9 mouse cellular contexts compared by ENCODE assay signal in the genomic region with DNA sequence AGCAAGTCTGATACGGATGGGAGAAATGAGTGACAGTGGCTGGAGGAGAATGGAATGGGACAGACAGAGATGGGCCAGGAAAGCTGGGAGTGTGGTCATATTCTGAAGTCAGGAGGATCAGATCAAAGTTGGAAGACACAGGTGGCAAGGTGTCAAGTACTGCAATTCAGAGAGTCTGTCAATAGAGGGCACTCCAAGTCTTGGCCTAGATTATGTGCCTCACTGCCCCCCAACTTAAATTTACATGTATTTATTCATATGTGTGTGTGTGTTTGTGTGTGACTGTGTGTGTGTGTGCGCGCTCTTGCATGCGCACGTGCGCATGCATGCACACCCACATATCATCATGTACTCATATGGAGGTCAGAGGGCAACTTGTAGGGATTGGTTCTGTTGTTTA.
DNase-seq lines count a peak whose midpoint lies in the region; ATAC-seq and TF ChIP-seq lines count a peak whose summit lies in the region.
"Had no signal": no experiment of that assay in that cellular context is flagged by ENCODE, and none has a peak within 500 bp of the region (broad histone marks: within the 10 kb centered on the region; RNA-seq: fewer than 3 reads in every experiment).

No protein-coding gene starts in this region.

- no peak overlapping the region for H3K9ac ChIP-seq in embryonic facial prominence, embryonic 15.5 days
- H3K9ac ChIP-seq in intestine, embryonic 16.5 days (ENCODE audit: low read depth, low read length): no peak overlapping the region
- H3K9ac ChIP-seq in limb, embryonic 11.5 days (ENCODE audit: low read length): no peak overlapping the region
- H3K9ac ChIP-seq: hindbrain, embryonic 15.5 days had no signal

- H3K27me3 ChIP-seq in testis, adult 2 months (ENCODE audit: control insufficient read depth, insufficient read depth, low read length): no peaks in the 10 kb centered on the region
- no peaks in the 10 kb centered on the region for H3K27me3 ChIP-seq in embryonic facial prominence, embryonic 15.5 days
- H3K27me3 ChIP-seq in intestine, embryonic 16.5 days (replicated peaks; ENCODE audit: control insufficient read depth, insufficient read depth, low read length): no peaks in the 10 kb centered on the region
- H3K27me3 ChIP-seq in limb, embryonic 11.5 days (ENCODE audit: control insufficient read depth, insufficient read depth, low read length): no peaks in the 10 kb centered on the region
- H3K27me3 ChIP-seq: hindbrain, embryonic 15.5 days had no signal

- H3K9me3 ChIP-seq in embryonic facial prominence, embryonic 15.5 days (replicated peaks): no peaks in the 10 kb centered on the region
- no peaks in the 10 kb centered on the region for H3K9me3 ChIP-seq in intestine, embryonic 16.5 days (ENCODE audit: control insufficient read depth, low read length)
- H3K9me3 ChIP-seq in limb, embryonic 11.5 days (ENCODE audit: control insufficient read depth, low read length): no peaks in the 10 kb centered on the region
- H3K9me3 ChIP-seq: hindbrain, embryonic 15.5 days had no signal

- no peak for ATAC-seq in embryonic facial prominence, embryonic 15.5 days (ENCODE audit: insufficient number of reproducible peaks, low FRiP score, low TSS enrichment, low read depth)
- peak; percentile 55 for ATAC-seq in intestine, embryonic 16.5 days
- ATAC-seq in limb, embryonic 11.5 days (ENCODE audit: insufficient number of reproducible peaks, low FRiP score, low TSS enrichment, low read depth): no peak

- 67% methylated on average over 6 of the region's 6 CpGs for WGBS in bone marrow, adult 2 months
- WGBS in embryonic facial prominence, embryonic 15.5 days: 49% methylated on average over 6 of the region's 6 CpGs
- WGBS in intestine, embryonic 16.5 days: 61% methylated on average over 6 of the region's 6 CpGs
- 50% methylated on average over 6 of the region's 6 CpGs for WGBS in limb, embryonic 11.5 days

- TF ChIP-seq CTCF in testis, adult 2 months (IDR thresholded peaks at IDR 0.05; ENCODE audit: control insufficient read depth, insufficient read depth, insufficient replicate concordance, low read depth, low read length): 0 out of 2 replicates have a peak, but pooled peaks have one; percentile 5
- TF ChIP-seq CTCF in bone marrow, adult 2 months (IDR thresholded peaks at IDR 0.05; ENCODE audit: control insufficient read depth, insufficient read depth, low read length): peak; percentile 26; the same call in 1 of the 2 replicates

- TF ChIP-seq POLR2A in testis, adult 2 months (IDR thresholded peaks at IDR 0.05; ENCODE audit: control insufficient read depth, low read depth, low read length): no peak
- TF ChIP-seq POLR2A in bone marrow, adult 2 months (IDR thresholded peaks at IDR 0.05; ENCODE audit: borderline replicate concordance, control insufficient read depth, low read depth, low read length): no peak

- no peak for DNase-seq in testis, postnatal 10 days (ENCODE audit: low spot score)
- DNase-seq in limb, embryonic 11.5 days (ENCODE audit: low spot score): peak; percentile 27
- DNase-seq in retina, embryonic 14.5 days (ENCODE audit: low spot score): peak; percentile 69
- DNase-seq in urinary bladder, postnatal 25 days (ENCODE audit: low spot score): no peak

- no peak overlapping the region for H3K27ac ChIP-seq in testis, adult 2 months (ENCODE audit: control insufficient read depth, insufficient read depth, low read depth, low read length)
- no peak overlapping the region for H3K27ac ChIP-seq in bone marrow, adult 2 months (ENCODE audit: control insufficient read depth, insufficient read depth, low read depth, low read length, poor library complexity)
- peak overlapping the region; percentile 55 for H3K27ac ChIP-seq in embryonic facial prominence, embryonic 15.5 days (replicated peaks)
- no peak overlapping the region for H3K27ac ChIP-seq in intestine, embryonic 16.5 days (ENCODE audit: low read length)
- no peak overlapping the region for H3K27ac ChIP-seq in limb, embryonic 11.5 days (replicated peaks; ENCODE audit: low read depth, low read length)
- H3K27ac ChIP-seq: hindbrain, embryonic 15.5 days had no signal

- H3K4me2 ChIP-seq in embryonic facial prominence, embryonic 15.5 days (replicated peaks): no peak overlapping the region
- no peak overlapping the region for H3K4me2 ChIP-seq in intestine, embryonic 16.5 days (ENCODE audit: low read depth, low read length)
- H3K4me2 ChIP-seq in limb, embryonic 11.5 days (ENCODE audit: low read depth, severe bottlenecking): no peak overlapping the region
- H3K4me2 ChIP-seq: hindbrain, embryonic 15.5 days had no signal

- H3K4me3 ChIP-seq in testis, adult 2 months (ENCODE audit: control insufficient read depth, low read depth, low read length): no peak overlapping the region
- no peak overlapping the region for H3K4me3 ChIP-seq in bone marrow, adult 2 months (replicated peaks; ENCODE audit: control insufficient read depth, low read depth, low read length)
- no peak overlapping the region for H3K4me3 ChIP-seq in embryonic facial prominence, embryonic 15.5 days (replicated peaks)
- H3K4me3 ChIP-seq in intestine, embryonic 16.5 days (ENCODE audit: low read length): no peak overlapping the region
- H3K4me3 ChIP-seq in limb, embryonic 11.5 days (ENCODE audit: low read depth, low read length): no peak overlapping the region
- H3K4me3 ChIP-seq: hindbrain, embryonic 15.5 days had no signal

- no peaks in the 10 kb centered on the region for H3K36me3 ChIP-seq in testis, adult 2 months (ENCODE audit: control insufficient read depth, insufficient read depth, low read length)
- H3K36me3 ChIP-seq in embryonic facial prominence, embryonic 15.5 days: no peaks in the 10 kb centered on the region
- H3K36me3 ChIP-seq in intestine, embryonic 16.5 days (ENCODE audit: control insufficient read depth, insufficient read depth, low read length): no peaks in the 10 kb centered on the region
- H3K36me3 ChIP-seq in limb, embryonic 11.5 days (ENCODE audit: control insufficient read depth, insufficient read depth, low read length): no peaks in the 10 kb centered on the region
- H3K36me3 ChIP-seq: hindbrain, embryonic 15.5 days had no signal

- H3K4me1 ChIP-seq in testis, adult 2 months (ENCODE audit: control insufficient read depth, insufficient read depth, low read length): no peaks in the 10 kb centered on the region
- H3K4me1 ChIP-seq in bone marrow, adult 2 months (ENCODE audit: control insufficient read depth, insufficient read depth, low read length): no peaks in the 10 kb centered on the region
- no peaks in the 10 kb centered on the region for H3K4me1 ChIP-seq in embryonic facial prominence, embryonic 15.5 days
- H3K4me1 ChIP-seq in intestine, embryonic 16.5 days (ENCODE audit: control insufficient read depth, insufficient read depth, low read length): no peaks in the 10 kb centered on the region
- H3K4me1 ChIP-seq in limb, embryonic 11.5 days (ENCODE audit: control insufficient read depth, insufficient read depth, low read length): no peaks in the 10 kb centered on the region
- H3K4me1 ChIP-seq: hindbrain, embryonic 15.5 days had no signal

Comparison
In these comparisons a context has a peak if more than half of its experiments do, and no peak if none do; other contexts are left out.
1. DNase-seq: peak in limb, embryonic 11.5 days (single experiment) and retina, embryonic 14.5 days (single experiment); none in testis, postnatal 10 days (single experiment) and urinary bladder, postnatal 25 days (single experiment).